Comparison of ENCODE assay signal across 8 mouse cellular contexts in genomic region chr11:70236717-70237116, GRCm38 (mm10). TPM values are rescaled to one million over a fixed set of nuclear protein-coding genes. Genes with fewer than 3 reads are reported as not detected.
A peak's percentile ranks its signal among the peaks of the same experiment; 100 is the strongest.
DNase-seq lines count a peak whose midpoint lies in the region; ATAC-seq and TF ChIP-seq lines count a peak whose summit lies in the region.

No protein-coding gene starts in this region.

- ATAC-seq in forebrain, postnatal 0 days = no peak
- ATAC-seq in stomach, postnatal 0 days (ENCODE audit: low FRiP score, low TSS enrichment) = no peak
- no peak for ATAC-seq in frontal cortex, adult (ENCODE audit: low TSS enrichment)
- ATAC-seq in monocyte, adult 5-6 weeks (replicated peaks; ENCODE audit: insufficient number of reproducible peaks, low FRiP score, low TSS enrichment, poor library complexity, severe bottlenecking) = no peak

- peak overlapping the region; percentile 92; the same call in 1 of the 2 replicates for H3K9ac ChIP-seq in forebrain, postnatal 0 days
- H3K9ac ChIP-seq in liver, adult 2 months (ENCODE audit: low read depth, low read length) = no peak overlapping the region
- H3K9ac ChIP-seq in stomach, postnatal 0 days (ENCODE audit: low read length) = peak overlapping the region; percentile 94

- TF ChIP-seq CTCF in E14TG2a.4 (conservative IDR thresholded peaks at IDR 0.05; ENCODE audit: low read length) = no peak
- no peak for TF ChIP-seq CTCF in forebrain, postnatal 0 days (IDR thresholded peaks at IDR 0.05; ENCODE audit: low read depth)
- no peak for TF ChIP-seq CTCF in liver, adult 2 months (IDR thresholded peaks at IDR 0.05; ENCODE audit: low read depth, low read length)
- TF ChIP-seq CTCF in stomach, postnatal 0 days (IDR thresholded peaks at IDR 0.05; ENCODE audit: low read depth) = no peak

- peak; percentile 59 for DNase-seq in cerebellum, adult 11-12 months
- no peak for DNase-seq in cerebellum, postnatal 4 days (ENCODE audit: low spot score in 2 of 2)
- no peak for DNase-seq in forebrain, postnatal 0 days
- DNase-seq in liver, adult 2 months (ENCODE audit: extremely low read depth, low read depth, low spot score) = no peak
- no peak for DNase-seq in stomach, postnatal 0 days (ENCODE audit: low spot score)

- peak overlapping the region; percentile 96 for H3K27ac ChIP-seq in forebrain, postnatal 0 days (ENCODE audit: low read depth, low read length)
- H3K27ac ChIP-seq in liver, adult 2 months (replicated peaks; ENCODE audit: insufficient read depth, low read depth, low read length) = 0 out of 2 replicates have a peak overlapping the region, but pooled peaks have one; percentile 5
- peak overlapping the region; percentile 96; the same call in 1 of the 2 replicates for H3K27ac ChIP-seq in stomach, postnatal 0 days (replicated peaks)

- TF ChIP-seq EP300 in stomach, postnatal 0 days (optimal IDR thresholded peaks at IDR 0.05) = no peak

- peaks cover 27% of the 10 kb centered on the region for H3K36me3 ChIP-seq in E14TG2a.4 (ENCODE audit: insufficient read depth, low read length)
- peaks cover 18% of the 10 kb centered on the region for H3K36me3 ChIP-seq in forebrain, postnatal 0 days (ENCODE audit: insufficient read depth)
- no peaks in the 10 kb centered on the region for H3K36me3 ChIP-seq in liver, adult 2 months (ENCODE audit: control insufficient read depth, insufficient read depth, low read length)
- H3K36me3 ChIP-seq in stomach, postnatal 0 days (ENCODE audit: control insufficient read depth, insufficient read depth, low read length) = no peaks in the 10 kb centered on the region

- no peaks in the 10 kb centered on the region for H3K27me3 ChIP-seq in E14TG2a.4 (ENCODE audit: insufficient read depth, low read length)
- no peaks in the 10 kb centered on the region for H3K27me3 ChIP-seq in forebrain, postnatal 0 days (ENCODE audit: insufficient read depth, low read length)
- H3K27me3 ChIP-seq in liver, adult 2 months (ENCODE audit: control insufficient read depth, insufficient read depth, low read length) = no peaks in the 10 kb centered on the region
- H3K27me3 ChIP-seq in stomach, postnatal 0 days (ENCODE audit: control insufficient read depth, insufficient read depth, low read length) = no peaks in the 10 kb centered on the region

- H3K4me1 ChIP-seq in E14TG2a.4 (replicated peaks; ENCODE audit: low read depth, low read length) = peaks cover 79% of the 10 kb centered on the region
- H3K4me1 ChIP-seq in forebrain, postnatal 0 days (ENCODE audit: insufficient read depth) = peaks cover 22% of the 10 kb centered on the region; the same call in 1 of the 2 replicates
- peaks cover 7% of the 10 kb centered on the region for H3K4me1 ChIP-seq in liver, adult 2 months (ENCODE audit: control insufficient read depth, insufficient read depth, low read length)
- H3K4me1 ChIP-seq in stomach, postnatal 0 days (replicated peaks; ENCODE audit: control insufficient read depth, insufficient read depth) = peaks cover 4% of the 10 kb centered on the region; the same call in 1 of the 2 replicates

- 22% methylated on average over 7 of the region's 7 CpGs for WGBS in forebrain, postnatal 0 days
- WGBS in liver, adult 2 months = 73% methylated on average over 7 of the region's 7 CpGs
- 36% methylated on average over 7 of the region's 7 CpGs for WGBS in stomach, postnatal 0 days

- no peak for TF ChIP-seq POLR2A in liver, adult 2 months (IDR thresholded peaks at IDR 0.05; ENCODE audit: extremely low read depth, insufficient read depth, low read length)

- no peaks in the 10 kb centered on the region for H3K9me3 ChIP-seq in E14TG2a.4 (ENCODE audit: low read length)
- H3K9me3 ChIP-seq in forebrain, postnatal 0 days (ENCODE audit: low read length) = no peaks in the 10 kb centered on the region
- no peaks in the 10 kb centered on the region for H3K9me3 ChIP-seq in stomach, postnatal 0 days (ENCODE audit: control insufficient read depth, low read length)

- H3K79me2 ChIP-seq in liver, adult 2 months (ENCODE audit: control insufficient read depth, insufficient read depth, low read length) = peaks cover 3% of the 10 kb centered on the region; the same call in 1 of the 2 replicates

- peak overlapping the region; percentile 99 for H3K4me3 ChIP-seq in E14TG2a.4 (replicated peaks; ENCODE audit: low read length)
- H3K4me3 ChIP-seq in forebrain, postnatal 0 days (ENCODE audit: low read depth, low read length) = peak overlapping the region; percentile 98
- no peak overlapping the region for H3K4me3 ChIP-seq in liver, adult 2 months (ENCODE audit: insufficient read depth, low read depth, low read length)
- H3K4me3 ChIP-seq in stomach, postnatal 0 days (ENCODE audit: low read depth, low read length) = peak overlapping the region; percentile 93

- peak overlapping the region; percentile 97 for H3K4me2 ChIP-seq in forebrain, postnatal 0 days (ENCODE audit: low read depth)
- H3K4me2 ChIP-seq in stomach, postnatal 0 days (replicated peaks; ENCODE audit: low read depth) = peak overlapping the region; percentile 90

RNA-seq across cellular contexts. Expression of gene 0610010K14Rik, which starts 1.0 kb away (rescaled TPM):
- total RNA-seq in forebrain, postnatal 0 days (2014; rRNA removed) = 48.7 and 54.1 TPM in 2 replicates
- polyA plus RNA-seq in forebrain, postnatal 0 days (2015; fragmentation: Nextera tagmentation; extraction: Ambion mirVana) = 161 and 207 TPM in 2 replicates
- 6.5 and 9.9 TPM in 2 replicates for total RNA-seq in liver, adult 2 months (2014; rRNA removed)
- 30.6 and 34.0 TPM in 2 replicates for polyA plus RNA-seq in liver, adult 2 months (2012; rRNA removed)
- 81.0 and 83.6 TPM in 2 replicates for polyA plus RNA-seq in stomach, postnatal 0 days (2015; fragmentation: Nextera tagmentation; extraction: Ambion mirVana)
- 8.1 to 28.1 TPM (median 18.3 TPM) in 3 replicates for total RNA-seq in monocyte, adult 5-6 weeks (2017)

RNA-seq across cellular contexts. Expression of gene Gm21988, which starts 2.9 kb away (rescaled TPM):
- 4.9 and 7.4 TPM in 2 replicates for total RNA-seq in forebrain, postnatal 0 days (2014; rRNA removed)
- polyA plus RNA-seq in forebrain, postnatal 0 days (2015; fragmentation: Nextera tagmentation; extraction: Ambion mirVana) = 16.6 and 19.4 TPM in 2 replicates
- total RNA-seq in liver, adult 2 months (2014; rRNA removed) = 0.28 and 1.5 TPM in 2 replicates
- 5.8 and 6.8 TPM in 2 replicates for polyA plus RNA-seq in liver, adult 2 months (2012; rRNA removed)
- polyA plus RNA-seq in stomach, postnatal 0 days (2015; fragmentation: Nextera tagmentation; extraction: Ambion mirVana) = 7.5 and 10.1 TPM in 2 replicates
- total RNA-seq in monocyte, adult 5-6 weeks (2017) = 3.3 to 5.8 TPM in 2 of 3 replicates, not detected in the other

RNA-seq across cellular contexts. Expression of gene Rnasek, which starts 2.9 kb away (rescaled TPM):
- 24.6 and 48.0 TPM in 2 replicates for total RNA-seq in forebrain, postnatal 0 days (2014; rRNA removed)
- 520 and 544 TPM in 2 replicates for polyA plus RNA-seq in forebrain, postnatal 0 days (2015; fragmentation: Nextera tagmentation; extraction: Ambion mirVana)
- total RNA-seq in liver, adult 2 months (2014; rRNA removed) = 7.7 and 9.3 TPM in 2 replicates
- polyA plus RNA-seq in liver, adult 2 months (2012; rRNA removed) = 158 and 176 TPM in 2 replicates
- 317 and 326 TPM in 2 replicates for polyA plus RNA-seq in stomach, postnatal 0 days (2015; fragmentation: Nextera tagmentation; extraction: Ambion mirVana)
- 17.5 to 31.1 TPM (median 23.2 TPM) in 3 replicates for total RNA-seq in monocyte, adult 5-6 weeks (2017)

RNA-seq across cellular contexts. Expression of gene Bcl6b, which starts 7.1 kb away (rescaled TPM):
- total RNA-seq in forebrain, postnatal 0 days (2014; rRNA removed) = 4.2 TPM in 2 replicates
- polyA plus RNA-seq in forebrain, postnatal 0 days (2015; fragmentation: Nextera tagmentation; extraction: Ambion mirVana) = 3.8 and 5.3 TPM in 2 replicates
- total RNA-seq in liver, adult 2 months (2014; rRNA removed) = 0.74 and 0.81 TPM in 2 replicates
- 0.56 and 1.3 TPM in 2 replicates for polyA plus RNA-seq in liver, adult 2 months (2012; rRNA removed)
- polyA plus RNA-seq in stomach, postnatal 0 days (2015; fragmentation: Nextera tagmentation; extraction: Ambion mirVana) = 3.2 and 3.6 TPM in 2 replicates
- total RNA-seq in monocyte, adult 5-6 weeks (2017) = not detected in 3 replicates

RNA-seq across cellular contexts. Expression of gene Slc16a13, which starts 15.9 kb away (rescaled TPM):
- 9.8 and 10.9 TPM in 2 replicates for total RNA-seq in forebrain, postnatal 0 days (2014; rRNA removed)
- 8.2 and 9.6 TPM in 2 replicates for polyA plus RNA-seq in forebrain, postnatal 0 days (2015; fragmentation: Nextera tagmentation; extraction: Ambion mirVana)
- total RNA-seq in liver, adult 2 months (2014; rRNA removed) = 0.47 and 1.3 TPM in 2 replicates
- 1.7 and 3.3 TPM in 2 replicates for polyA plus RNA-seq in liver, adult 2 months (2012; rRNA removed)
- polyA plus RNA-seq in stomach, postnatal 0 days (2015; fragmentation: Nextera tagmentation; extraction: Ambion mirVana) = 5.7 and 6.1 TPM in 2 replicates
- 1.9 to 11.0 TPM (median 3.1 TPM) in 3 replicates for total RNA-seq in monocyte, adult 5-6 weeks (2017)

Comparison
In these comparisons a context has a peak if more than half of its experiments do, and no peak if none do; other contexts are left out.
1. H3K27ac ChIP-seq: peak in every context shown above with its lines; median percentile 96 in forebrain, postnatal 0 days; 96 in stomach, postnatal 0 days; 5 in liver, adult 2 months.